In genomic region chr10:128933976-128934721, GRCm38 (mm10) we compare ENCODE assay signal across 8 mouse cellular contexts. TPM values are rescaled to one million over a fixed set of nuclear protein-coding genes. Genes with fewer than 3 reads are reported as not detected.
DNase-seq lines count a peak whose midpoint lies in the region; ATAC-seq and TF ChIP-seq lines count a peak whose summit lies in the region.

No protein-coding gene starts in this region.

- H3K27ac ChIP-seq in liver, adult 2 months (replicated peaks; ENCODE audit: insufficient read depth, low read depth, low read length) = no peak overlapping the region
- H3K27ac ChIP-seq in cortical plate, adult 2 months (ENCODE audit: insufficient read depth, low read length) = no peak overlapping the region
- H3K27ac ChIP-seq in hindbrain, embryonic 16.5 days (ENCODE audit: low read depth, low read length) = no peak overlapping the region

- no peak for TF ChIP-seq POLR2A in liver, adult 2 months (IDR thresholded peaks at IDR 0.05; ENCODE audit: extremely low read depth, insufficient read depth, low read length)
- TF ChIP-seq POLR2A in cortical plate, adult 2 months (IDR thresholded peaks at IDR 0.05; ENCODE audit: extremely low read depth, insufficient read depth, low read length) = no peak
- TF ChIP-seq POLR2A in myocyte (IDR thresholded peaks at IDR 0.05; ENCODE audit: insufficient read length, low read depth) = peak; percentile 10

- peak; percentile 15; the same call in 1 of the 2 replicates for ATAC-seq in hindbrain, embryonic 16.5 days

- H3K4me2 ChIP-seq in hindbrain, embryonic 16.5 days (ENCODE audit: low read length) = peak overlapping the region; percentile 83
- peak overlapping the region; percentile 98 for H3K4me2 ChIP-seq in myocyte (ENCODE audit: low read depth)

- 11% methylated on average over 21 of the region's 21 CpGs for WGBS in liver, adult 2 months
- WGBS in hindbrain, embryonic 16.5 days = 3% methylated on average over 21 of the region's 21 CpGs

- intact Hi-C loops in left cerebral cortex, postnatal 25 days (cut with DNase I) = no loop called here

- H3K27me3 ChIP-seq in liver, adult 2 months (ENCODE audit: control insufficient read depth, insufficient read depth, low read length) = no peaks in the 10 kb centered on the region
- peaks cover 13% of the 10 kb centered on the region for H3K27me3 ChIP-seq in hindbrain, embryonic 16.5 days (replicated peaks; ENCODE audit: control insufficient read depth, insufficient read depth, low read length)
- no peaks in the 10 kb centered on the region for H3K27me3 ChIP-seq in myocyte (ENCODE audit: control insufficient read depth, insufficient read depth, insufficient read length)

- no peak for DNase-seq in liver, adult 2 months (ENCODE audit: extremely low read depth, low read depth, low spot score)
- DNase-seq in liver = no peak
- DNase-seq in left cerebral cortex, postnatal 25 days (ENCODE audit: low spot score in 2 of 2) = no peak
- DNase-seq in urinary bladder, postnatal 36 days (ENCODE audit: low spot score in 2 of 2) = no peak
- no peak for DNase-seq in layer of hippocampus, adult 18-20 months (ENCODE audit: low spot score in 2 of 2)

- peak overlapping the region; percentile 47 for H3ac ChIP-seq in myocyte (ENCODE audit: control insufficient read depth, insufficient read length)

- TF ChIP-seq CTCF in liver, adult 2 months (IDR thresholded peaks at IDR 0.05; ENCODE audit: low read depth, low read length) = no peak
- no peak for TF ChIP-seq CTCF in cortical plate, adult 2 months (IDR thresholded peaks at IDR 0.05; ENCODE audit: extremely low read depth, insufficient read depth, low read length)

- H3K9ac ChIP-seq in liver, adult 2 months (ENCODE audit: low read depth, low read length) = peak overlapping the region; percentile 61
- peak overlapping the region; percentile 58 for H3K9ac ChIP-seq in hindbrain, embryonic 16.5 days (ENCODE audit: low read depth, low read length)

- peak overlapping the region; percentile 61 for H3K4me3 ChIP-seq in liver, adult 2 months (ENCODE audit: insufficient read depth, low read depth, low read length)
- peak overlapping the region; percentile 32 for H3K4me3 ChIP-seq in cortical plate, adult 2 months (ENCODE audit: insufficient read depth, low read length)
- peak overlapping the region; percentile 53 for H3K4me3 ChIP-seq in hindbrain, embryonic 16.5 days (ENCODE audit: low read length)
- peak overlapping the region; percentile 91 for H3K4me3 ChIP-seq in myocyte

- no peaks in the 10 kb centered on the region for H3K79me2 ChIP-seq in liver, adult 2 months (ENCODE audit: control insufficient read depth, insufficient read depth, low read length)
- H3K79me2 ChIP-seq in myocyte (ENCODE audit: control insufficient read depth, insufficient read depth) = peaks cover 64% of the 10 kb centered on the region

- peaks cover 11% of the 10 kb centered on the region for H3K4me1 ChIP-seq in liver, adult 2 months (ENCODE audit: control insufficient read depth, insufficient read depth, low read length)
- H3K4me1 ChIP-seq in cortical plate, adult 2 months (ENCODE audit: control insufficient read depth, insufficient read depth, low read length) = no peaks in the 10 kb centered on the region
- peaks cover 3% of the 10 kb centered on the region; the same call in 1 of the 2 replicates for H3K4me1 ChIP-seq in hindbrain, embryonic 16.5 days (ENCODE audit: control insufficient read depth, insufficient read depth, low read depth, low read length)

- no peaks in the 10 kb centered on the region for H3K9me3 ChIP-seq in hindbrain, embryonic 16.5 days (ENCODE audit: control insufficient read depth, low read length)

- no peaks in the 10 kb centered on the region for H3K36me3 ChIP-seq in liver, adult 2 months (ENCODE audit: control insufficient read depth, insufficient read depth, low read length)
- no peaks in the 10 kb centered on the region for H3K36me3 ChIP-seq in hindbrain, embryonic 16.5 days (ENCODE audit: control insufficient read depth, insufficient read depth, low read length)
- no peaks in the 10 kb centered on the region for H3K36me3 ChIP-seq in myocyte (ENCODE audit: control insufficient read depth, insufficient read depth)

TF ChIP-seq in myocyte, 11 proteins besides CTCF, POLR2A, EP300 and RAD21:
- TF ChIP-seq MAX (IDR thresholded peaks at IDR 0.05; ENCODE audit: low read depth) = no peak
- peak; percentile 18 for TF ChIP-seq POLR2AphosphoS2 (IDR thresholded peaks at IDR 0.05; ENCODE audit: insufficient read length, low read depth)

RNA-seq across cellular contexts. Expression of gene Itga7, which starts 0.5 kb away (rescaled TPM):
- total RNA-seq in liver, adult 2 months (2014; rRNA removed) = 4.6 and 4.9 TPM in 2 replicates
- polyA plus RNA-seq in liver, adult 2 months (2012; rRNA removed) = 9.5 and 11.0 TPM in 2 replicates
- 24.3 and 24.9 TPM in 2 replicates for polyA plus RNA-seq in cortical plate, adult 2 months (2012; rRNA removed)
- 12.7 and 12.8 TPM in 2 replicates for polyA plus RNA-seq in hindbrain, embryonic 16.5 days (2015; fragmentation: Nextera tagmentation; extraction: Ambion mirVana)
- polyA plus RNA-seq in myocyte (2012; fragmentation: generic; extraction: Trizol) = 635 TPM
- 10 to 100 TPM; 12.4 to 15.5 TPM for total RNA-seq in left cerebral cortex, postnatal 25 days (2021)
- total RNA-seq in layer of hippocampus, adult 18-20 months (2021) = 10 to 100 TPM; 29.7 to 30.0 TPM

RNA-seq across cellular contexts. Expression of gene Bloc1s1, which starts 10.3 kb away (rescaled TPM):
- 91.1 and 106 TPM in 2 replicates for total RNA-seq in liver, adult 2 months (2014; rRNA removed)
- 192 and 226 TPM in 2 replicates for polyA plus RNA-seq in liver, adult 2 months (2012; rRNA removed)
- polyA plus RNA-seq in cortical plate, adult 2 months (2012; rRNA removed) = 221 and 224 TPM in 2 replicates
- 247 and 278 TPM in 2 replicates for polyA plus RNA-seq in hindbrain, embryonic 16.5 days (2015; fragmentation: Nextera tagmentation; extraction: Ambion mirVana)
- polyA plus RNA-seq in myocyte (2012; fragmentation: generic; extraction: Trizol) = 238 TPM
- 10 to 100 TPM; 81.4 to 86.2 TPM for total RNA-seq in left cerebral cortex, postnatal 25 days (2021)
- 10 to 100 TPM; 94.9 to 98.7 TPM for total RNA-seq in layer of hippocampus, adult 18-20 months (2021)

RNA-seq across cellular contexts. Expression of gene Rdh5, which starts 11.5 kb away (rescaled TPM):
- total RNA-seq in liver, adult 2 months (2014; rRNA removed) = 30.4 and 33.8 TPM in 2 replicates
- polyA plus RNA-seq in liver, adult 2 months (2012; rRNA removed) = 86.2 and 91.8 TPM in 2 replicates
- 12.7 and 13.0 TPM in 2 replicates for polyA plus RNA-seq in cortical plate, adult 2 months (2012; rRNA removed)
- polyA plus RNA-seq in hindbrain, embryonic 16.5 days (2015; fragmentation: Nextera tagmentation; extraction: Ambion mirVana) = 29.6 and 30.0 TPM in 2 replicates
- 63.3 TPM for polyA plus RNA-seq in myocyte (2012; fragmentation: generic; extraction: Trizol)
- total RNA-seq in left cerebral cortex, postnatal 25 days (2021) = 1 to 10 TPM; 6.0 to 8.2 TPM
- 1 to 10 TPM; 7.1 to 8.1 TPM for total RNA-seq in layer of hippocampus, adult 18-20 months (2021)

RNA-seq across cellular contexts. Expression of gene Mettl7b, which starts 26.6 kb away (rescaled TPM):
- 639 and 785 TPM in 2 replicates for total RNA-seq in liver, adult 2 months (2014; rRNA removed)
- 780 and 929 TPM in 2 replicates for polyA plus RNA-seq in liver, adult 2 months (2012; rRNA removed)
- not detected in 2 replicates for polyA plus RNA-seq in cortical plate, adult 2 months (2012; rRNA removed)
- polyA plus RNA-seq in hindbrain, embryonic 16.5 days (2015; fragmentation: Nextera tagmentation; extraction: Ambion mirVana) = not detected in 2 replicates
- 0.71 TPM for polyA plus RNA-seq in myocyte (2012; fragmentation: generic; extraction: Trizol)
- not detected for total RNA-seq in left cerebral cortex, postnatal 25 days (2021)
- total RNA-seq in layer of hippocampus, adult 18-20 months (2021) = not detected

RNA-seq across cellular contexts. Expression of gene Cd63, which starts 33.4 kb away (rescaled TPM):
- 4.1 and 5.2 TPM in 2 replicates for total RNA-seq in liver, adult 2 months (2014; rRNA removed)
- polyA plus RNA-seq in liver, adult 2 months (2012; rRNA removed) = 2.9 and 4.4 TPM in 2 replicates
- 76.2 and 79.5 TPM in 2 replicates for polyA plus RNA-seq in cortical plate, adult 2 months (2012; rRNA removed)
- polyA plus RNA-seq in hindbrain, embryonic 16.5 days (2015; fragmentation: Nextera tagmentation; extraction: Ambion mirVana) = 322 and 343 TPM in 2 replicates
- polyA plus RNA-seq in myocyte (2012; fragmentation: generic; extraction: Trizol) = 2,403 TPM
- 10 to 100 TPM; 65.0 to 74.0 TPM for total RNA-seq in left cerebral cortex, postnatal 25 days (2021)
- 10 to 100 TPM; 74.2 to 79.4 TPM for total RNA-seq in layer of hippocampus, adult 18-20 months (2021)

Comparison
In these comparisons a context has a peak if more than half of its experiments do, and no peak if none do; other contexts are left out.
1. H3K4me3 ChIP-seq: peak in every context shown above with its lines; median percentile 91 in myocyte; 61 in liver, adult 2 months; 53 in hindbrain, embryonic 16.5 days; 32 in cortical plate, adult 2 months.
2. RNA of gene Itga7, which starts 0.5 kb away (polyA plus RNA-seq): 635 TPM in myocyte (single experiment); 24.3 to 24.9 TPM in cortical plate, adult 2 months, 12.7 to 12.8 TPM in hindbrain, embryonic 16.5 days and 9.5 to 11.0 TPM in liver, adult 2 months; every median in the first group is over 10 times any median in the second.